Mouse (Mus musculus) lung, adult 2 months (tissue): ENCODE data around the gene Dab1.

ENCODE experiments used
- CTCF ChIP-seq: fragments of 200-500 bp; IDR thresholded peaks from 2 replicates; pipeline ENCODE4 v1.5.1; 2011; ENCODE audit warnings: mild to moderate bottlenecking, low read length, control low read depth; ENCODE audit not compliant: insufficient read depth
- POLR2A ChIP-seq: fragments of 200-500 bp; IDR thresholded peaks from 2 replicates; pipeline ENCODE4 v1.6.1; 2011; ENCODE audit warnings: low read depth, mild to moderate bottlenecking, control low read depth, low read length, borderline replicate concordance; ENCODE audit errors: extremely low read depth

DNA sequence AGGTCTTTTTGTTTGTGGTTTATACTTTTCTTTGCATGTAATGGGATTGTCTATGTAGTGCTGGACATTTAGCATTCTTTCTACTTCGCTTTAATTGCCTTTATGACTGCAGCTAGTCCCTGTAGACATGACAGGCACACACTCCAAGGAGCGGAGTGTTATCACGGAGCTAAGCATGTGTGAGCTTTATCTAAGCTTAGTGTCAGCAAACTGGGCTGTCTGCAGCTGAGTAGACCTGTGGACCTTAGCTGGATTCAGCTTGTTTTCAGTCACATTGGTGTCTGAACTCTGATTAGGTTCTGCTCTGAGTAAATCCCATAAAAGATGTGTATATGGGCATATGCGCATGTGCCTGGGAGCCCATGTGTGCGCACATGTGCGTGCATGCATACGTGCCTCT, 810.0 kb downstream of the Dab1 start:
- TF ChIP-seq POLR2A = no peak
- no peak for TF ChIP-seq CTCF
